Mouse (Mus musculus): ENCODE measurements at regions not wholly inside any gene's neighbourhood (a gene's known extent, or its start where the extent isn't known, plus 50 kb on each side); places are given as distances from the start of the nearest gene placed in this dataset.

- TF ChIP-seq POLR2A (IDR thresholded peaks at IDR 0.05; ENCODE audit: control insufficient read depth, low read depth, low read length) (no peak), CTCF (IDR thresholded peaks at IDR 0.05; ENCODE audit: control insufficient read depth, insufficient read depth, insufficient replicate concordance, low read depth, low read length) (no peak)
Observed at GRCm38 (mm10) chr12:51001722-51002592, 345.9 kb upstream of the G2e3 start.
